Comparison of ENCODE assay signal across 9 mouse cellular contexts in the genomic region with DNA sequence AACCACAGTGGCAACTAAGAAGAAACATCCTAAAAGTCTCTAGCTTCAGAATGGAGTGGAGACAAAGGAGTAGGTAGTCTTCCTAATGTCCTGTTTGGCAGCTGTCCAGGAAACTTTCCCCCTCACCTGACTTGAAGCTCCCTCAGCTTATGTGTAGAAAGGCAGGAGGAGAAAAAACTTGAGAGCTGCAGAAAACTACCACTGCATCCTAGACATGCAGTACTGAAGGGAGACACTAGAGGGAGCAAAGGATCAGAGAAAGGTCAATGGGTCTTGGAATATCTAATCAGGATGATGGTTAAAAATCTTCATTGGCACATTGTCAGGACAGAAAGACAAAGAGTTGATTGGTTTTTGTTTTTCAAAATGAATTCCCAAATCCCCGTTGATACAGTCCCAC. TPM values are rescaled to one million over a fixed set of nuclear protein-coding genes. Genes with fewer than 3 reads are reported as not detected.
A peak's percentile ranks its signal among the peaks of the same experiment; 100 is the strongest.
DNase-seq lines count a peak whose midpoint lies in the region; ATAC-seq lines count a peak whose summit lies in the region.
"Had no signal": no experiment of that assay in that cellular context is flagged by ENCODE, and none has a peak within 500 bp of the region (broad histone marks: within the 10 kb centered on the region; RNA-seq: fewer than 3 reads in every experiment).

No protein-coding gene starts in this region.

- H3K27ac ChIP-seq in forebrain, embryonic 11.5 days (ENCODE audit: low read depth, low read length), result no peak overlapping the region
- H3K27ac ChIP-seq in forebrain, embryonic 12.5 days, result no peak overlapping the region
- H3K27ac ChIP-seq in limb, embryonic 11.5 days (replicated peaks; ENCODE audit: low read depth, low read length), result no peak overlapping the region
- no peak overlapping the region for H3K27ac ChIP-seq in limb, embryonic 10.5 days
- H3K27ac ChIP-seq: liver, embryonic 15.5 days had no signal

- H3K27me3 ChIP-seq in forebrain, embryonic 11.5 days (ENCODE audit: control insufficient read depth, insufficient read depth, low read length), result no peaks in the 10 kb centered on the region
- no peaks in the 10 kb centered on the region for H3K27me3 ChIP-seq in forebrain, embryonic 12.5 days
- H3K27me3 ChIP-seq in limb, embryonic 11.5 days (ENCODE audit: control insufficient read depth, insufficient read depth, low read length), result no peaks in the 10 kb centered on the region
- peaks cover 35% of the 10 kb centered on the region; the same call in 1 of the 2 replicates for H3K27me3 ChIP-seq in limb, embryonic 10.5 days (ENCODE audit: low read depth, poor library complexity, severe bottlenecking)
- H3K27me3 ChIP-seq: liver, embryonic 15.5 days had no signal

- no peak overlapping the region for H3K4me3 ChIP-seq in forebrain, embryonic 11.5 days (ENCODE audit: low read depth, low read length)
- H3K4me3 ChIP-seq in forebrain, embryonic 12.5 days (replicated peaks), result no peak overlapping the region
- no peak overlapping the region for H3K4me3 ChIP-seq in limb, embryonic 11.5 days (ENCODE audit: low read depth, low read length)
- H3K4me3 ChIP-seq in limb, embryonic 10.5 days, result no peak overlapping the region
- H3K4me3 ChIP-seq: liver, embryonic 15.5 days had no signal

- H3K4me1 ChIP-seq in forebrain, embryonic 11.5 days (replicated peaks; ENCODE audit: control insufficient read depth, insufficient read depth, low read length), result no peaks in the 10 kb centered on the region
- H3K4me1 ChIP-seq in forebrain, embryonic 12.5 days, result no peaks in the 10 kb centered on the region
- no peaks in the 10 kb centered on the region for H3K4me1 ChIP-seq in limb, embryonic 11.5 days (ENCODE audit: control insufficient read depth, insufficient read depth, low read length)
- H3K4me1 ChIP-seq in limb, embryonic 10.5 days, result no peaks in the 10 kb centered on the region
- H3K4me1 ChIP-seq: liver, embryonic 15.5 days had no signal

- WGBS in forebrain, embryonic 11.5 days, result 9% methylated on average over 1 of the region's 1 CpGs
- 19% methylated on average over 1 of the region's 1 CpGs for WGBS in forebrain, embryonic 12.5 days
- WGBS in limb, embryonic 11.5 days, result 5% methylated on average over 1 of the region's 1 CpGs
- WGBS in limb, embryonic 10.5 days, result 10% methylated on average over 1 of the region's 1 CpGs

- H3K9ac ChIP-seq in forebrain, embryonic 11.5 days (ENCODE audit: low read length), result no peak overlapping the region
- H3K9ac ChIP-seq in forebrain, embryonic 12.5 days, result no peak overlapping the region
- no peak overlapping the region for H3K9ac ChIP-seq in limb, embryonic 11.5 days (ENCODE audit: low read length)
- H3K9ac ChIP-seq: liver, embryonic 15.5 days had no signal

- DNase-seq in forebrain, embryonic 11.5 days (ENCODE audit: low spot score), result peak; percentile 52
- DNase-seq in limb, embryonic 11.5 days (ENCODE audit: low spot score), result peak; percentile 42
- DNase-seq in limb, embryonic 10.5 days (ENCODE audit: low spot score), result no peak
- peak; percentile 49 for DNase-seq in R1 (ENCODE audit: low read depth, low spot score)
- peak; percentile 72 for DNase-seq in embryo, embryonic 10.5 days (ENCODE audit: low spot score)
- peak; percentile 11 for DNase-seq in left cerebral cortex, postnatal 4 days
- DNase-seq in skeletal muscle tissue, adult 2 months (ENCODE audit: low read depth, low spot score), result peak; percentile 6

- no peak overlapping the region for H3K4me2 ChIP-seq in forebrain, embryonic 11.5 days (ENCODE audit: low read depth, low read length, severe bottlenecking)
- no peak overlapping the region for H3K4me2 ChIP-seq in forebrain, embryonic 12.5 days
- H3K4me2 ChIP-seq in limb, embryonic 11.5 days (ENCODE audit: low read depth, severe bottlenecking), result no peak overlapping the region
- H3K4me2 ChIP-seq: liver, embryonic 15.5 days had no signal

- intact Hi-C loops in left cerebral cortex, postnatal 4 days (cut with DNase I), result loop anchor here (10.0 kb wide), 1 partner anchor 159 kb away; no protein-coding TSS in a partner anchor

- ATAC-seq in forebrain, embryonic 11.5 days (replicated peaks; ENCODE audit: low FRiP score), result no peak
- no peak for ATAC-seq in forebrain, embryonic 12.5 days (ENCODE audit: low FRiP score)
- no peak for ATAC-seq in limb, embryonic 11.5 days (ENCODE audit: insufficient number of reproducible peaks, low FRiP score, low TSS enrichment, low read depth)

- H3K36me3 ChIP-seq in forebrain, embryonic 11.5 days (ENCODE audit: control insufficient read depth, insufficient read depth, low read length), result no peaks in the 10 kb centered on the region
- peaks cover 4% of the 10 kb centered on the region; the same call in 1 of the 2 replicates for H3K36me3 ChIP-seq in forebrain, embryonic 12.5 days (replicated peaks)
- no peaks in the 10 kb centered on the region for H3K36me3 ChIP-seq in limb, embryonic 11.5 days (ENCODE audit: control insufficient read depth, insufficient read depth, low read length)
- peaks cover 8% of the 10 kb centered on the region; the same call in 1 of the 2 replicates for H3K36me3 ChIP-seq in limb, embryonic 10.5 days
- H3K36me3 ChIP-seq: liver, embryonic 15.5 days had no signal

- H3K9me3 ChIP-seq in forebrain, embryonic 11.5 days (ENCODE audit: control insufficient read depth, low read length), result no peaks in the 10 kb centered on the region
- no peaks in the 10 kb centered on the region for H3K9me3 ChIP-seq in forebrain, embryonic 12.5 days
- H3K9me3 ChIP-seq in limb, embryonic 11.5 days (ENCODE audit: control insufficient read depth, low read length), result no peaks in the 10 kb centered on the region
- no peaks in the 10 kb centered on the region for H3K9me3 ChIP-seq in limb, embryonic 10.5 days (replicated peaks)
- H3K9me3 ChIP-seq: liver, embryonic 15.5 days had no signal

RNA-seq across cellular contexts. Expression of gene Bhlhb9, which starts 8.4 kb away (rescaled TPM):
- 65.5 and 71.6 TPM in 2 replicates for polyA plus RNA-seq in forebrain, embryonic 11.5 days (2014; fragmentation: Nextera tagmentation; extraction: Ambion mirVana)
- polyA plus RNA-seq in forebrain, embryonic 12.5 days (2016; fragmentation: Nextera tagmentation; extraction: Ambion mirVana), result 90.2 and 92.3 TPM in 2 replicates
- 65.4 and 68.1 TPM in 2 replicates for polyA plus RNA-seq in limb, embryonic 11.5 days (2014; fragmentation: Nextera tagmentation; extraction: Ambion mirVana)
- 48.5 and 57.1 TPM in 2 replicates for polyA plus RNA-seq in limb, embryonic 10.5 days (2016; fragmentation: Nextera tagmentation; extraction: Ambion mirVana)
- 10 to 100 TPM; 85.5 to 87.8 TPM for total RNA-seq in left cerebral cortex, postnatal 4 days (2021)

RNA-seq across cellular contexts. Expression of gene Gprasp2, which starts 33.1 kb away (rescaled TPM):
- 41.2 and 42.7 TPM in 2 replicates for polyA plus RNA-seq in forebrain, embryonic 11.5 days (2014; fragmentation: Nextera tagmentation; extraction: Ambion mirVana)
- 79.9 and 84.6 TPM in 2 replicates for polyA plus RNA-seq in forebrain, embryonic 12.5 days (2016; fragmentation: Nextera tagmentation; extraction: Ambion mirVana)
- 31.6 and 36.1 TPM in 2 replicates for polyA plus RNA-seq in limb, embryonic 11.5 days (2014; fragmentation: Nextera tagmentation; extraction: Ambion mirVana)
- polyA plus RNA-seq in limb, embryonic 10.5 days (2016; fragmentation: Nextera tagmentation; extraction: Ambion mirVana), result 21.0 and 32.5 TPM in 2 replicates
- 100 to 1,000 TPM; 146 to 195 TPM for total RNA-seq in left cerebral cortex, postnatal 4 days (2021)
